Mouse (Mus musculus): ENCODE results near the gene Cdkal1. TPM values are rescaled to one million over a fixed set of nuclear protein-coding genes. Genes with fewer than 3 reads are reported as not detected.

The Cdkal1 gene
- polyA plus RNA-seq, 1 experiment, result 5.6 TPM

DNA sequence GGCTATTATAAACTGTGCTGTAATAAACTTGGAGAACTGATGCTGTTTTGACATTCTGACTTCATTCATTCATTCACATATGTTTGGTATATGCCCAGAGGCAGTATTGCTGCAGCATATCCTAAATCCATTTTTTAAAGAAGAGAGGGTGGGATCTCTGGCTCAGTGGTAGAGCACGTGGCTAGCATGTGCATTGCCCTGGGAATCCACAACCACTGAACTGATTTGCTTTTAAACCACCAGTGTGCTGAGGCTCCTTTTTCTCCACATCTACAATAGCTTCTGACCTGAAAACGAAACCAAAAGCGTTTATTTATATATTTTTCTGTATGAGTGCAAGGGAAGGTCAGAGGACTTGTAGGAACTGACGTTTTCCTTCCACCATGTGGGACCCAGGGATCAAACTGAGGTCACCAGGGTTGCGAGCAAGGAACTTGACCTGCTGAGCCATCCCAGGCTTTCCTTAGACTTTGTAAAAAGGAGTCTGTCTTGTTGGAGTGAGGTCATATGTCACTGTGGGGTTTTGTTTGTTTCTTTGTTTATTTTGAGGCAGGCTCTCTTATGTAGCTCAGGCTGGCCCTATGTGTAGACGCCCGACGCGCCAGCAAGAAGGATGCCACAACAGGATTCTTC, 562.8 kb downstream of the Cdkal1 start:
- no peak overlapping the region for H3K4me2 ChIP-seq (ENCODE audit: low read depth)
- no peak overlapping the region for H3ac ChIP-seq (ENCODE audit: control insufficient read depth, insufficient read length)
- H3K27me3 ChIP-seq (ENCODE audit: control insufficient read depth, insufficient read depth, insufficient read length), result no peaks in the 10 kb centered on the region
- TF ChIP-seq MYOG (IDR thresholded peaks at IDR 0.05; ENCODE audit: control insufficient read depth in 1 of 3, insufficient read depth in 1 of 3, insufficient read length in 2 of 3, low read depth in 2 of 3) (no peak), REST (IDR thresholded peaks at IDR 0.05; ENCODE audit: insufficient read depth, insufficient read length) (no peak), USF1 (IDR thresholded peaks at IDR 0.05; ENCODE audit: low read depth) (no peak), SRF (IDR thresholded peaks at IDR 0.05; ENCODE audit: control insufficient read depth, insufficient read length, low read depth) (no peak), E2F4 (IDR thresholded peaks at IDR 0.05; ENCODE audit: insufficient read depth) (no peak), CEBPB (IDR thresholded peaks at IDR 0.05; ENCODE audit: insufficient read depth, poor library complexity, severe bottlenecking) (no peak), MAX (IDR thresholded peaks at IDR 0.05; ENCODE audit: low read depth) (no peak), TCF12 (IDR thresholded peaks at IDR 0.05; ENCODE audit: insufficient read depth, poor library complexity, severe bottlenecking) (no peak), POLR2A (IDR thresholded peaks at IDR 0.05; ENCODE audit: insufficient read length, low read depth) (no peak), MYOD1 (IDR thresholded peaks at IDR 0.05; ENCODE audit: control insufficient read depth in 1 of 3, insufficient read length in 2 of 3, low read depth in 2 of 3) (no peak), POLR2AphosphoS2 (IDR thresholded peaks at IDR 0.05; ENCODE audit: insufficient read length, low read depth) (no peak), TCF3 (IDR thresholded peaks at IDR 0.05; ENCODE audit: insufficient read length, low read depth) (no peak)
- H3K79me2 ChIP-seq (ENCODE audit: control insufficient read depth, insufficient read depth), result no peaks in the 10 kb centered on the region
- H3K4me3 ChIP-seq, result no peak overlapping the region
- no peaks in the 10 kb centered on the region for H3K36me3 ChIP-seq (ENCODE audit: control insufficient read depth, insufficient read depth)

DNA sequence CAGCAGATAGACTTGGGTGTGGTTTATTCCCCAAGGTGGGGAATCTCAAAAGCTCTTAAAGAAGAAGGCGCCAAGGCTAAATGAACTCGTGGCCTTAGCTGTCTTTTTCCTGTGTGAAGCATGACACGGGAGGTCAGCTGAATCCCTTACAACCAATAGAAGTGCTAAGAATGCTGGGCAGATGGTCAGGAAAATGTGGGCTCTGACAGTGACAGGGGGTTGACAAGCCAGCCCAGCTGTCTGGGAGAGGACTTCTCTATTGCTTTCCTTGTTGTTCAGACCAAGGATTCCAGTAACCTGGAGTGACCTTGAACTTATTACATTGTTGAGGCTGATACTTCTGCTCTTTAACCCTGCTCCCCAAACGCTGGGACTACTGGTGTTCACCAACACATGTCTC, 564.9 kb downstream of the Cdkal1 start:
- Histone ChIP-seq H3ac (ENCODE audit: control insufficient read depth, insufficient read length) (no peak overlapping the region), H3K4me2 (ENCODE audit: low read depth) (no peak overlapping the region), H3K27me3 (ENCODE audit: control insufficient read depth, insufficient read depth, insufficient read length) (no peaks in the 10 kb centered on the region), H3K4me3 (no peak overlapping the region), H3K79me2 (ENCODE audit: control insufficient read depth, insufficient read depth) (no peaks in the 10 kb centered on the region), H3K36me3 (ENCODE audit: control insufficient read depth, insufficient read depth) (no peaks in the 10 kb centered on the region)
- TF ChIP-seq MAX (IDR thresholded peaks at IDR 0.05; ENCODE audit: low read depth) (no peak), SRF (IDR thresholded peaks at IDR 0.05; ENCODE audit: control insufficient read depth, insufficient read length, low read depth) (no peak), MYOD1 (IDR thresholded peaks at IDR 0.05; ENCODE audit: control insufficient read depth in 1 of 3, insufficient read length in 2 of 3, low read depth in 2 of 3) (peak; percentile 95 to 99 (median 98)), CEBPB (IDR thresholded peaks at IDR 0.05; ENCODE audit: insufficient read depth, poor library complexity, severe bottlenecking) (no peak), TCF12 (IDR thresholded peaks at IDR 0.05; ENCODE audit: insufficient read depth, poor library complexity, severe bottlenecking) (peak; percentile 34), POLR2A (IDR thresholded peaks at IDR 0.05; ENCODE audit: insufficient read length, low read depth) (no peak), E2F4 (IDR thresholded peaks at IDR 0.05; ENCODE audit: insufficient read depth) (no peak), POLR2AphosphoS2 (IDR thresholded peaks at IDR 0.05; ENCODE audit: insufficient read length, low read depth) (no peak), USF1 (IDR thresholded peaks at IDR 0.05; ENCODE audit: low read depth) (peak; percentile 40), TCF3 (IDR thresholded peaks at IDR 0.05; ENCODE audit: insufficient read length, low read depth) (no peak), MYOG (IDR thresholded peaks at IDR 0.05; ENCODE audit: control insufficient read depth in 1 of 3, insufficient read depth in 1 of 3, insufficient read length in 2 of 3, low read depth in 2 of 3) (peak in 1 of 3 experiments; percentile 65), REST (IDR thresholded peaks at IDR 0.05; ENCODE audit: insufficient read depth, insufficient read length) (no peak)

- Histone ChIP-seq H3K4me3 (no peak overlapping the region), H3K27me3 (ENCODE audit: control insufficient read depth, insufficient read depth, insufficient read length) (no peaks in the 10 kb centered on the region), H3K36me3 (ENCODE audit: control insufficient read depth, insufficient read depth) (no peaks in the 10 kb centered on the region), H3K79me2 (ENCODE audit: control insufficient read depth, insufficient read depth) (no peaks in the 10 kb centered on the region), H3K4me2 (ENCODE audit: low read depth) (no peak overlapping the region), H3ac (ENCODE audit: control insufficient read depth, insufficient read length) (no peak overlapping the region)
- TF ChIP-seq MYOG (IDR thresholded peaks at IDR 0.05; ENCODE audit: control insufficient read depth in 1 of 3, insufficient read depth in 1 of 3, insufficient read length in 2 of 3, low read depth in 2 of 3) (no peak), MAX (IDR thresholded peaks at IDR 0.05; ENCODE audit: low read depth) (no peak), POLR2A (IDR thresholded peaks at IDR 0.05; ENCODE audit: insufficient read length, low read depth) (no peak), REST (IDR thresholded peaks at IDR 0.05; ENCODE audit: insufficient read depth, insufficient read length) (no peak), E2F4 (IDR thresholded peaks at IDR 0.05; ENCODE audit: insufficient read depth) (no peak), USF1 (IDR thresholded peaks at IDR 0.05; ENCODE audit: low read depth) (no peak), SRF (IDR thresholded peaks at IDR 0.05; ENCODE audit: control insufficient read depth, insufficient read length, low read depth) (no peak), MYOD1 (IDR thresholded peaks at IDR 0.05; ENCODE audit: control insufficient read depth in 1 of 3, insufficient read length in 2 of 3, low read depth in 2 of 3) (no peak)
These were observed 570.4 kb downstream of the Cdkal1 start for GRCm38 (mm10) chr13:29285058-29285457.

DNA sequence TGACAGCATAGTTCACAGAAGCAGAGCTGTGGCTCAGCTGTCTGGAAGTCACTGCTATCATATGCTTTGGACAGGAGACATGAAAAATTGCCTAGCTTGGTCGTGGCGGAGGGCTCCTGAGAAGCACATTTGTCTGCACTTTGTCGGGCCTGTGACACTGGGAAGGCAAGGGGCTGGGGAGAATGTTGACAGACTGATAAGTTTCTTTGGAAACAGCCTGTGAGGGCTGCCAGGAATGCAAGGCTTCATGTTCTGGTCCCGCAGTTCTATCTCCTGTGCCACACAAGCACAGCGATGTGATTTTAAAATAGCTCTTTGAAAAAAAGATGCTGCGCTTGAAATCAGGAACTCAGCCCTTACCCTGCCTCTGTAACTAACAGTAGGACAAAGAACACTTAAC, 573.9 kb downstream of the Cdkal1 start:
- H3K4me2 ChIP-seq (ENCODE audit: low read depth), result no peak overlapping the region
- no peaks in the 10 kb centered on the region for H3K79me2 ChIP-seq (ENCODE audit: control insufficient read depth, insufficient read depth)
- H3K4me3 ChIP-seq, result no peak overlapping the region
- TF ChIP-seq MYOG (IDR thresholded peaks at IDR 0.05; ENCODE audit: control insufficient read depth in 1 of 3, insufficient read depth in 1 of 3, insufficient read length in 2 of 3, low read depth in 2 of 3), result no peak
- TF ChIP-seq TCF12 (IDR thresholded peaks at IDR 0.05; ENCODE audit: insufficient read depth, poor library complexity, severe bottlenecking), result no peak
- no peak for TF ChIP-seq SRF (IDR thresholded peaks at IDR 0.05; ENCODE audit: control insufficient read depth, insufficient read length, low read depth)
- TF ChIP-seq MYOD1 (IDR thresholded peaks at IDR 0.05; ENCODE audit: control insufficient read depth in 1 of 3, insufficient read length in 2 of 3, low read depth in 2 of 3), result no peak
- no peak for TF ChIP-seq REST (IDR thresholded peaks at IDR 0.05; ENCODE audit: insufficient read depth, insufficient read length)
- no peak for TF ChIP-seq TCF3 (IDR thresholded peaks at IDR 0.05; ENCODE audit: insufficient read length, low read depth)
- TF ChIP-seq POLR2A (IDR thresholded peaks at IDR 0.05; ENCODE audit: insufficient read length, low read depth), result no peak
- no peak for TF ChIP-seq E2F4 (IDR thresholded peaks at IDR 0.05; ENCODE audit: insufficient read depth)
- no peak for TF ChIP-seq MAX (IDR thresholded peaks at IDR 0.05; ENCODE audit: low read depth)
- no peak for TF ChIP-seq CEBPB (IDR thresholded peaks at IDR 0.05; ENCODE audit: insufficient read depth, poor library complexity, severe bottlenecking)
- TF ChIP-seq USF1 (IDR thresholded peaks at IDR 0.05; ENCODE audit: low read depth), result no peak
- TF ChIP-seq POLR2AphosphoS2 (IDR thresholded peaks at IDR 0.05; ENCODE audit: insufficient read length, low read depth), result no peak
- no peaks in the 10 kb centered on the region for H3K36me3 ChIP-seq (ENCODE audit: control insufficient read depth, insufficient read depth)
- H3K27me3 ChIP-seq (ENCODE audit: control insufficient read depth, insufficient read depth, insufficient read length), result no peaks in the 10 kb centered on the region
- H3ac ChIP-seq (ENCODE audit: control insufficient read depth, insufficient read length), result no peak overlapping the region

Data from myocyte (in vitro differentiated cells).